Mouse (Mus musculus): ENCODE measurements around the gene Fam241a. TPM values are rescaled to one million over a fixed set of nuclear protein-coding genes. Genes with fewer than 3 reads are reported as not detected.

Fam241a gene
- total RNA-seq (2021), result 1 to 10 TPM; 7.0 to 8.2 TPM
- long read RNA-seq, experiment 1, transcript Fam241a-202 (2 exons, 2,234 nt), result major isoform, 19 of 21 reads
- long read RNA-seq, experiment 1, partial matches to known transcripts, result 0 of 21 reads
- long read RNA-seq, experiment 1, other reads (novel, unspliced or antisense), result 2 of 21 reads
- long read RNA-seq, experiment 2, partial matches to known transcripts, result 0 of 6 reads
- long read RNA-seq, experiment 2, other reads (novel, unspliced or antisense), result 2 of 6 reads

- DNase-seq, result peak; percentile 94
These were observed at the start of gene Fam241a for GRCm38 (mm10) chr3:127895792-127896541. Gene Fam241a (minus strand): TSS chr3:127896324.

GRCm38 (mm10) chr3:127932453-127932852, 36.3 kb upstream of the Fam241a start:
- DNase-seq, result no peak

DNA sequence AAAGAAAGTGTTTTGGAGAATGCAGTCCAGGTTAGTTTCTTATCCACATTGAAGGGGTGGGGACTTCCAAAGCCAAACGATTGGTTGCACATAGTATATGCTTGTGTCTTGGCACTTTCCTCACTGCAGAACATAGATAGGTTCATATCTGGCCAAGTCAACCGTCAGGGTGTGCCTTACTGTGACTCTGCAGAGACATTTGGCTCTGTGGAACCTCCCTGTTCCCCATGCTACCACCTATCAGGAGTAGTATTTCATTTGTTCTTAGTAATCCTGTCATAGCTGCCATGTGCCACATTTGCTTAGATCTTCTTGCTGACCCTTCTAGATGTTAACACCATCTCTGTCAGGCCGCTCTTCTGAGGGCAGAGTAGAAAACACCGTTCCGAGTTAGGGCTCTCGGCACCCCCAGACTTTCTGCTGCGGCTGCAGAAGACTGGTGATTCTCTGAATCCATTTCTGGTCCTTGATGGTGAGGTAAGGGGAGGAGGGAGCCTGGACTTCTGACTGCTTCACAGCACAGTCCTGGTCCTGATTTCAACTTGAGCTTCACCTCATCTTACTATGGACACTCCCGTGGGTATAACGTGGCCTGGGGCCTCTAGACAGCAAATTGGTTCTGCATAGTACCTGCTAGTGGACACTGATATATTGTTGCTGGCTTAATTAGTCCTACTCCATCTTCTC, 34.3 kb upstream of the Fam241a start:
- DNase-seq, result no peak

DNA sequence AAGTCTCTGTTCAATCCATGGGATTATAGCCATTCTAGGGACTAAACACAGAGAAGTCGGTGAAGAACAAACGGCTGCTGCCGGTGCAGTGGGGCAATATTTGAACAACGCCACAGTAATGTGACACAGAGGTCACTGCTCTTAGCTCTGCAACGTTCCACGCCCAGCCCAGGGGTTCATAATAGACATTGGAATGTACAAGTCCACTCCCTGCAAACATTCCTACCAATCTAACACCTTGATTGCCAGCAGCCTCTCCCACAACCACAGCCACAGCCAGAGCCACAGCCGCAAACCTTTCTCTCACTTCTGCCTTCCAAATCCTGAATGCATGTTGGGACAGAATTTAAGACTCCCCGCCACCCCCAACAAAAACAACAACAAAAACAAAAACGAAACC, 33.8 kb upstream of the Fam241a start:
- peak; percentile 36 for DNase-seq

GRCm38 (mm10) chr3:127926635-127927183, 30.6 kb upstream of the Fam241a start:
- no peak for DNase-seq

- no peak for DNase-seq
These were observed 28.3 kb upstream of the Fam241a start for GRCm38 (mm10) chr3:127924464-127924863.

GRCm38 (mm10) chr3:127923183-127923582, 27.1 kb upstream of the Fam241a start:
- DNase-seq, result no peak

- no peak for DNase-seq
These were observed 26.0 kb upstream of the Fam241a start for GRCm38 (mm10) chr3:127922125-127922524.

GRCm38 (mm10) chr3:127917999-127918661, 22.0 kb upstream of the Fam241a start:
- no peak for DNase-seq

DNA sequence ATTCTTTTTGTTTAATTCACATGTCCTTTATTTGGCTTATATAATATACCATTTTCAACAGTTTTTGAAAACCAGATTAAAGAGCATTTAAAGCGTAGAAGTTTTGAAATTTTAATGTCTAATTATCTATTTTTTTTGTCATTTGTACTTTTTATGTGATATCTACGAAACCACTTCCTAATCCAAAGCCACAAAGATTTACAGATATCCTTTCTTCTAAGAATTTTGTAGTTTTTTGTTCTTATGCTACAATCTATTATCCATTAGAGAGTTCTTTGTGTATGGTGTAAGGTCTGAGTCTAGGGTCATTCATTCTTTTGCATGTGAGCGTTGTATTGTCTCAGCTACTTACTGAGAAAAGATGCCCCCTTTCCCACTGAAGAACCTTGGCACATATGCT, 21.4 kb upstream of the Fam241a start:
- DNase-seq, result no peak

DNA sequence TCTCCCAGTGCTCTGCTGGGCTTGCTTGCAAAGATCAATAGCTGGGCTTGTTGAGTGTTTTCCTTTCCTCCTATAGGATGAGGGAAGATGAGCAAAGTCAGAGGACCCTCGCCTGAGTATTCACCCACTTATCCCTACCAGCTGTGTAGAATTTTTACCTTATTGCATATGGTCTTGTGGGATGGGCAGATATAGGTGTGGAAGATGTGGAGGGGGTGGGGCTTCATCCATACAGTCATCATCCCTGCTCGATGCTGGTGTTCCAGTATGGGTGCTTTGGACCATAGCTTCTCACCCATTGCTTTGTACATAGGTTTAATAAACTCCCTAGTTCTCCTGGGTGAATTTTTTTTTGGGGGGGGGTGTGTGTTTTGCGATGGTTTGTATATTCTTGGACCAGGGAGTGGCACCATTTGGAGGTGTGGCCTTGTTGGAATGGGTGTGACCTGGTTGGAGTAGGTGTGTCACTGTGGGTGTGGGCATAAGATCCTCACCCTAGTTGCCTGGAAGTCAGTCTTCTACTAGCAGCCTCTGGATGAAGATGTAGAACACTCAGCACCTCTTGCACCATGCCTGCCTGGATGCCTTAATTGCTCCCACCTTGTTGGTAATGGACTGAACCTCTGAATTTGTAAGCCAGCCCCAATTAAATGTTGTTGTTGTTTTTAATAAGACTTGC, 19.7 kb upstream of the Fam241a start:
- no peak for DNase-seq

DNA sequence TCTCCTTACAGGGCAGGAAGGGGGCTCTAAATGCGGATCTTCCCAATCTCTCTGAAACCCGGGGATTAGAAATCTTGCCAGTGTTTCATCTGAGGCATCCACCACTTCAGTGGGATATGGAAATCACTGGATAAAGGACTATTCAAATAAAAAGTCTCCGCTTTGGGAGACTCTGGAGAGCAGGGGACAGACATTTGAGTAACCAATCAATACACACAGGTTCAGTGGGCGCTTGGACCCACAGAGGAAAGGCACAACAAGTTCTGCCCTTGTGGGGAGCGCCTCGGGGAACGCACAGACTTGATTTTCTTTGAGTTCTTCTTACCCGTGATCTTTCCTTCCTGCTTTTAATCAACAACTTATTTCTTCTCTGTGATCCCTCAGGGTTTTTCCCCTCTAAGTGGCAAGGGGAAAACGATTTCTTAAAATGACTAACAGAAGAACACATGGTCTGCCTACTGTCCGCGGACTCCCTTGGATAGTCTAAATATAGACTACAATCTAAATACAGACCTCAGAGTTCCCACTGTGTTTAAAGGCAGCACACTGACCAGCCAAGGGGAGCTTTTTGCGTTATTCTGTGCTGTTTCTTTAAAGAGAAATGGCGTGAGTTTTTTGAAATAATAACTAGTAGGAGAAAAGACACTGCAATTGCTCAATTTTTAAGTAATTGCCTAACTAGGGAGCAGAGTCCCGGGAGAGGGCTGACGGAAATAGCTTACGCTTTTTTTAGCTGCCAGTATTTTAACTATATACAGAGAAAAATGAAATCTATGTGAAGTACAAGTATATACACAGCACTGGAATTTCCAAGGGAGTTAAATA, 18.0 kb upstream of the Fam241a start:
- DNase-seq, result peak; percentile 30

GRCm38 (mm10) chr3:127909941-127910340, 13.8 kb upstream of the Fam241a start:
- DNase-seq, result no peak

DNA sequence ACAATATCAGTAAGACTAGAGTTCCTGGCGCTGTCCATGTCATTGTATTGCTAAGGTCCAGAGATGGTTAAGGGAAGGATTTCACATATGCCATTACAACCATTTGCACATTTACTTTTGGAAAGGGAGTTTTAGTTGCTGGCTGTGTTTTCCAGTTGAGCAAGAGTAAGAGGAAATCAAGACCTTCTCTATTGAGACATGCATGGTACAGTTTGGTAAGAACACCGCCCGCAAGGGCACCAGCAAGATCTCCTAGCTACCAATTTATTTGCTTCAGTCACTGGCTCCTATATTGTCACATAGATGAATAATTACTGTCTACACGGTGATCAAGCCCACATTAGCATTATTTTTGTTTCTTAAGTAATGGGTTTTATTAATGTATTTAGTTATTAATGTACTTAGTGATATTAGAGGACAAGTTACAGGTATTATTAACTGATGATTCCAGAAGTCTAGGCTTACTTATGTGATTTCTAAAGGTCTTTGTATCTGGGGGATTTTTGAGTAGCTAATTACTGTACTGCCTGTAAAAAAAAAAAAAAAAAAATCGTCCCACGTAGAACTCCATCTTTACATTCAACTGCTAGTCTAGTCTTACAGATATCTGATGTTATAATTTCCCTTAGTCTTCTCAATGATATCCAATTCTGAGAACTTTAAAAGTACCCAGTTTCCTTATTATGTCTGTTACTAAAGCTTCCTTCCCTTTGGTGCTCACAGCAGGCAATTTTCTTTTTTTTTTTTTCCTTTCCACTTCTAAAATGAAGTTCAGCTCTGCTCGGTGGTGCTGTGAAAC, 944 bp downstream of the Fam241a start:
- peak; percentile 18 for DNase-seq

- no peak for DNase-seq
These were observed 2.2 kb downstream of the Fam241a start for GRCm38 (mm10) chr3:127893902-127894301.

DNA sequence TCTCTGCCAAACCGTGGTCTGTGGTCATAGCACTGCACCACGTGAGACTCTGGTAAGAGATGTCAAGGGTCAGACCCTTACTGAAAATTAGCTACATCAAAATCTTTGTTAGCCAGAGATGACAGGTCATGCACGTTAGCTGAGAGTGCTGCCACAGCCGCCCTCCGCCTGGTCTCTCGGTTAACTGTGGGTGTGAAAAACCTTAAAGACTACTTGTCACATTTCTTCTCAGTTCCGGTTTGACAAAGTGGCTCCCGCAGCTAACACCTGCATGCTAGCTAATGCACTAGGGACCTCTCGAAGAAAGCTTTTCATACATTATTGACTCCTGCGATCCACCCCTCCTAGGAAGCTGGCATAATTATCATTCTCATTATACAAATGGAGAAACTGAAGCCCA, 4.2 kb downstream of the Fam241a start:
- DNase-seq, result no peak

DNA sequence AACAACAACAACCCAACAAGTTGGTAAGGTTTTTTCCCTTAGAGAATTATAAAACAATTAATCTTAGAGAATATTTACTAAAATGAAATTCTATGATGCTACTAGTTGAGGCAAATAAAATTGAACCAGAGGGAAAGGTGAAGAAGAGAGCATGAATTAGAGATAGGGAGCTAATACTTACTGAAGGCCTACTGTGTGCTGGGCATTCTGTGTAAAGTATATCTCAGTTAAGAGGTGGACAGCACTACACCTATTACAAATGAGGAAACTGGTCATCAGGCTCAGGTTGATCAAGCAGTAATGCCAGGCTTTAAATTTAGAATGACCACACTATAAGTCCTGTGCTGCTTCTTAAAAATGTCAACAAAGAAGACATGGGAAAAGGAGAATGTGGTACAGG, 6.1 kb downstream of the Fam241a start:
- no peak for DNase-seq

DNA sequence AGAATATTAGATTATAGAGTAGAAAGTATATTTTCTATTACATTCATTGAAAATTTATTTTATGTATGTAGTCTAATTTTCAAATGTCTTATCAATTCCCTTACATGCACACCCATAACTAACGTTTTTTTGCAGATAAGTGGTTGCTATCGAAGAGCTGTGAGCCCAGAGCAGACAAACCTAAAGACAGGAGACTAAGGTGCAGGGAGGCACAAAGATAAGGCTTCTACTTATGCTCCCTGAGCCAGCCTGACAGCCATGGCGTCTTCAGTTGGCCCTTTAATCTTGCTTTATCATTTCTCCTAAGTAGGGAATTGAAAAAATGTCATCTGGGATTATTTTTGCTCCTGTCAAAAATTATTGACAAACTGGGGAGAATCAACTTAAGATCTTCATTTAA, 6.6 kb downstream of the Fam241a start:
- DNase-seq, result no peak

DNA sequence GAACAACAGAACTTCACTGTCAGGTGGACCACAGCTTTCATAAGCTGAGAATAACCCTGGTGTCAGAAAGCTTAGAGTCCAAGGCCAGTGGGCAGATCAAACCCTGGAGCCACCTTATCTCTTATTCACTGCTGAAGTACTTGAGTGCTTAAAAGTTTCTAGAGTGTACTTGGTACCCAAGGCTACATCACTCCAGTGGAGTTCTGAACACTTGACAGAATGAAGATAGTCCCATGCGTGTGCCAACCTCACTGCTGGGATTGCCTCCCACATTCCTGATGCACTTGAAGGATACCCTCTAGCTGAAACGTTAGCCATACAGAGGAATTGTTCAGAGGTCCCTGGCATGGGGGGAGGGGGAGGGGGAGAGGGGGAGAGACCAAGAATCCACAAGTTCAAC, 14.4 kb downstream of the Fam241a start:
- no peak for DNase-seq

GRCm38 (mm10) chr3:127879968-127880367, 16.2 kb downstream of the Fam241a start:
- DNase-seq, result no peak
